Mouse (Mus musculus) thymus, adult 2 months (tissue): Measurements from ENCODE around the gene Slc39a8. TPM values are rescaled to one million over a fixed set of nuclear protein-coding genes. Genes with fewer than 3 reads are reported as not detected.
A peak's percentile ranks its signal among the peaks of the same experiment; 100 is the strongest.

Experiments used
- DNase-seq: peaks from one replicate; pipeline ENCODE4 v3.0.0; 2021
- H3K27ac ChIP-seq: fragments of 200-500 bp; 2 replicates; pipeline ENCODE4 v1.5.1; 2012; ENCODE audit warnings: low read length, control low read depth; ENCODE audit not compliant: control insufficient read depth, insufficient read depth
- H3K27me3 ChIP-seq: fragments of 200-500 bp; 2 replicates; pipeline ENCODE4 v1.6.1; 2012; ENCODE audit warnings: mild to moderate bottlenecking, low read length, moderate library complexity, mixed read lengths; ENCODE audit not compliant: control insufficient read depth, insufficient read depth
- H3K36me3 ChIP-seq: fragments of 200-500 bp; 2 replicates; pipeline ENCODE4 v1.6.1; 2012; ENCODE audit warnings: mild to moderate bottlenecking, low read length, moderate library complexity; ENCODE audit not compliant: control insufficient read depth, insufficient read depth
- H3K4me1 ChIP-seq: fragments of 200-500 bp; replicated peaks from 2 replicates; pipeline ENCODE4 v1.6.1; 2012; ENCODE audit warnings: low read length; ENCODE audit not compliant: control insufficient read depth, insufficient read depth
- H3K4me3 ChIP-seq: fragments of 200-500 bp; 2 replicates; pipeline ENCODE4 v1.5.1; 2012; ENCODE audit warnings: mild to moderate bottlenecking, low read length, control low read depth, moderate library complexity; ENCODE audit not compliant: control insufficient read depth, insufficient read depth
- CTCF ChIP-seq: fragments of 200-500 bp; IDR thresholded peaks from 2 replicates; pipeline ENCODE4 v1.5.1; 2012; ENCODE audit warnings: mild to moderate bottlenecking, control low read depth, low read length, moderate library complexity, borderline replicate concordance; ENCODE audit not compliant: control insufficient read depth, poor library complexity, insufficient read depth; ENCODE audit errors: extremely low read depth
- POLR2A ChIP-seq: fragments of 200-500 bp; IDR thresholded peaks from 2 replicates; pipeline ENCODE4 v1.6.1; 2012; ENCODE audit warnings: mild to moderate bottlenecking, low read length, control low read depth, moderate library complexity; ENCODE audit not compliant: control insufficient read depth, poor library complexity, insufficient read depth; ENCODE audit errors: extremely low read depth
- WGBS: fragments of 180-500 bp; shearing (Covaris S2); methylation state at CpG from one replicate; pipeline ENCODE4 v1.1.7; 2018; 5-methylcytosine and 5-hydroxymethylcytosine counted together
- polyA plus RNA-seq: library from polyadenylated mRNA; depleted of rRNA; stranded (reverse); fragments of >200 nt; gene quantifications from 2 replicates; pipeline ENCODE4 v1.2.3, GENCODE M21; 2012; rRNA removed

Gene Slc39a8
- 4.7 and 5.0 TPM in 2 replicates for polyA plus RNA-seq

DNA sequence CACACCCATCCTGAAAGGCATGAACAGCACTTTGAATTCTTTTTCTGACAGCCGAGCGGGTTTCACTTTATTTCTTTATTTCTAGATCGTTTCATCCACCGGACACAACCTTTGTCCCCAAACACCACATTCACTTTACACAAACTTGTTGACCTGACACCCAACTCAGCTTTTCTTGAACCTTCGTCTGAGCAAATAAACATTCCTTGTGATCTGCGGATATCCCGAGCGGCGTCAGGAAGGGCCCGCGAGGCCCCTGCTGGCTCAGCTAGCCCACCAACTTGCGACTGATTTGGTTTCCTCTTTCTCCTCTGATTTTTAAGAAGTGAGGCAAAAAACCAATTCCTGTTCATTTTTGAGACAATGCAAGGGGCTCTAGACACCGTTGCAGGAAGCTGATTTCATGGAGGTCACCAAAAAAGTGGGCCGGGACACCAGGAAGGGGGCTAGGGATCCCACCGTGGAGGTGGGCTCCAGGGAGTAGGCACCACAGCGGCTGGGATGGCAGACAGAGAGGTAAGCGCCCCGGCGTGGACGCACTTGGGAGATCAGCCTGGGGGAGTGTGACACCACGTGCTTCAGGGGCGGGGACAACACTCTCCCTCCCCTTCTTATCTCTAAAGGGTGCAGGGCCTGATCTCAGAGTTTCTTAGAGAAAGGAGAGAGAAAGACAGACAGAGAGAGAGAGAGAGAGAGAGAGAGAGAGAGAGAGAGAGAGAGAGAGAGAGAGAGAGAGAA is at the start of gene Slc39a8:
TSS of gene Slc39a8 (plus strand) at position 264 of the 738 bp plus-strand sequence.
- DNase-seq = peak; percentile 90
- no peaks in the 10 kb centered on the region for H3K4me1 ChIP-seq
- peak within 1 kb of the TSS; percentile 76 for H3K4me3 ChIP-seq
- 1% methylated on average over 22 of the region's 22 CpGs for WGBS
- H3K27me3 ChIP-seq = no peaks in the 10 kb centered on the region
- TF ChIP-seq POLR2A (no peak), CTCF (no peak)
- peak within 1 kb of the TSS; percentile 74 for H3K27ac ChIP-seq
- no peaks in the 10 kb centered on the region for H3K36me3 ChIP-seq

DNA sequence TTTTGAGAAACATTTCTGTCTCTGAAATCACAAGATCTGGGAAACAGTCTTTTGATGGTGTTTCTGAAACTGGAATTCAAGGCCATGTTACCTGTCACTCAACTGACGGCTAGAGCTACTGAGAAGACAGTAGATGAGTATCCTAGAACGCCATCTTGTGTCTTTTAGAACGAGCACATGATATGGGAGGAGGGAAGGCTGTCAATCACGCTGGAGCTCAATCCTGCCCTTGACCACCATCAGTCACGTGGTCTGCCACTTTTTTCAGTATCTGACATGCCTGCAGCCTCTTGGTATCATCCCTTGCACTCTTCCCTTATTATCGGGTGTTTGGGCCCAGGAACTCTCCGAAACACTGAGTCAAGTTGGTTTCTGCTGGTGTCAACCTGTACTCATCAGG is 40.0 kb upstream of the Slc39a8 start:
- no peak for DNase-seq
- whole genome bisulfite sequencing = 93% methylated on average over 7 of the region's 7 CpGs

DNA sequence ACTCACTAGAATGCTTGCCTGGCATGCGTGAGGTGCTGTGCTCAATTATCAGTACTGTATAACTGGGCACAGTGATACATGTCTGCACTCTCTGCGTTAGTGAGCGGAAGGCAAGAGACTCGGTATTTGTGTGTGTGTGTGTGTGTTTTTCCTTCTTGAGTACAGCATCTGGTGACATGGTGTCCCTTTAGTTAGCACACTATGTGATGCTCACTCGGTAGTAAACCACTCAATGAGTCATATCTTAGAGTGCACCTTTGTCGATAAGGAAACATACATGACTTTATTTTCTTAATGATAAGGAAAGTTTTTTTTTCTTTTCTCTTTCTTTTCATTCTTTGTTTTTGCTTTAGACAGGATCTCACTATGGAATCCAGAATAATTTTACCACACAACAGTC is 29.0 kb upstream of the Slc39a8 start:
- H3K27ac ChIP-seq = no peak overlapping the region

More for the DNA sequence above, 40.0 kb upstream of the Slc39a8 start:
- Histone ChIP-seq H3K27ac (no peak overlapping the region), H3K4me3 (no peak overlapping the region), H3K27me3 (no peaks in the 10 kb centered on the region), H3K36me3 (no peaks in the 10 kb centered on the region), H3K4me1 (no peaks in the 10 kb centered on the region)
- TF ChIP-seq CTCF (no peak), POLR2A (no peak)

DNA sequence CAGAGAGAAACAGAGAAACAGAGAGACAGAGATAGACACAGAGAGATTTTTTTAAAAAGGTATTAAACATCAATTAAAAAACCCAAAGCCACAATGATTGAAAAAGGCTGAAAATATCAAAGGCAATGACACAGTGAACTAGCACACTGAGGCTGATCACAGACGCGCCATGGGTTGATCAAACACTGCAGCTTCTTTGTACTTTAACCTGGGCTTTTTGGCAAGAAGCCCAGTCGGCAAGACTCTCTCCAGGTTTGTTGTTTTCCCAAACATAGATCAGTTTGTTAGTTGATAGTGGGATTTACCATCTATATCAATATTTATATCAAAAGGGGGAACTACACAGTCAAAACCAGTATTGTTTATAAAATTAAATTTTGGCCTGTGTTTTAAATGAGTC is 26.8 kb upstream of the Slc39a8 start:
- no peak for DNase-seq
- Histone ChIP-seq H3K36me3 (no peaks in the 10 kb centered on the region), H3K4me1 (no peaks in the 10 kb centered on the region), H3K4me3 (no peak overlapping the region), H3K27me3 (no peaks in the 10 kb centered on the region), H3K27ac (no peak overlapping the region)
- WGBS = 38% methylated on average over 3 of the region's 3 CpGs
- TF ChIP-seq CTCF (no peak), POLR2A (no peak)

More for the DNA sequence above, 29.0 kb upstream of the Slc39a8 start:
- Histone ChIP-seq H3K4me3 (no peak overlapping the region), H3K36me3 (no peaks in the 10 kb centered on the region), H3K27me3 (no peaks in the 10 kb centered on the region), H3K4me1 (no peaks in the 10 kb centered on the region)
- TF ChIP-seq POLR2A = no peak
- TF ChIP-seq CTCF = no peak
- DNase-seq = no peak
- WGBS = 97% methylated on average over 6 of the region's 6 CpGs

DNA sequence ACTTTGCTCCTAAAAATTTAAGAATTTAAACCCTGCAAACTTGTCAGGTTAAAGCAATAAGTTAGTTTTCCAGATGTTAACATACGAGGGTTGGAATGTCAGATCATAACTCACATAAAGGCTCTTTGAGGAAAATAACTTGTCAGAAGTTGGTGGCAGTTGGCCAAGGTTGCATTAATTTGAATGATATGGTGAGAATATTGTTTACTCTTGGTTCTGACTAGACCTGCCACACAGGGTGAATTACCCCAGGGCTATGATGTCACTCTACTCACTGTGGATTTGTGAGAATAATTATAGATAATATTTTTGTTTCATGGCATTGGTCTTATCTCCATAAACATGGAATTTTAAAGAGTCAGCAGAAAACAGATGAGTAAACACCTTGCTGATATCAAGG is 26.4 kb upstream of the Slc39a8 start:
- Histone ChIP-seq H3K4me1 (no peaks in the 10 kb centered on the region), H3K27ac (no peak overlapping the region), H3K36me3 (no peaks in the 10 kb centered on the region), H3K27me3 (no peaks in the 10 kb centered on the region), H3K4me3 (no peak overlapping the region)
- WGBS = 78% methylated on average over 1 of the region's 1 CpGs
- no peak for DNase-seq
- TF ChIP-seq POLR2A (no peak), CTCF (no peak)

DNA sequence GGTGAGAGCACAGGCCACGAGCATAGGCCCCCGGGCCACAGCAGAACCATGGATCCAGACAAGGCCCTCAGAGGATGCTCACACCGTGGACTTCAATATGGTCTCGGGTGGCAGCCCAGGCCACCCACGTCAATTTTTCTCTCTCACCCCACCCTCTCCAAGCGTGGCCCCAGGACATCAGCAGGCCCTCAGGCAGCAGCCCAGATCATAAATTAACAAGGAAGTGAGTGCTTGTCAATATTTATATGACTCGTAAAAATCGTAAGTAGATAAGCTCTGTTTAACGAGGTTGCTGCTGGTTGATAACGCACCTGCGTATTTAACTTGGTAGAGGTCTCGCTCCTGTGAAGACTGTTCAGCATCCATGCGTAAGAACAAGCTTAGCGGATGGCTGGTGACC is 10.4 kb upstream of the Slc39a8 start:
- TF ChIP-seq CTCF = no peak
- no peak for TF ChIP-seq POLR2A
- no peaks in the 10 kb centered on the region for H3K36me3 ChIP-seq
- H3K27ac ChIP-seq = no peak overlapping the region
- no peak for DNase-seq
- 96% methylated on average over 14 of the region's 14 CpGs for WGBS
- H3K4me1 ChIP-seq = no peaks in the 10 kb centered on the region
- no peak overlapping the region for H3K4me3 ChIP-seq
- no peaks in the 10 kb centered on the region for H3K27me3 ChIP-seq
